Mouse (Mus musculus): Measurements from ENCODE around the gene 9130008F23Rik. TPM values are rescaled to one million over a fixed set of nuclear protein-coding genes. Genes with fewer than 3 reads are reported as not detected.
A peak's percentile ranks its signal among the peaks of the same experiment; 100 is the strongest.

The 9130008F23Rik gene
- total and polyA plus RNA-seq, 3 experiments, result 0.29 to 0.71 TPM; not detected in 1

- no peak for ATAC-seq (ENCODE audit: extremely low read depth, insufficient number of reproducible peaks, low FRiP score, poor library complexity, severe bottlenecking)
Observed at GRCm38 (mm10) chr17:40877741-40878140, 2.6 kb downstream of the 9130008F23Rik start.

DNA sequence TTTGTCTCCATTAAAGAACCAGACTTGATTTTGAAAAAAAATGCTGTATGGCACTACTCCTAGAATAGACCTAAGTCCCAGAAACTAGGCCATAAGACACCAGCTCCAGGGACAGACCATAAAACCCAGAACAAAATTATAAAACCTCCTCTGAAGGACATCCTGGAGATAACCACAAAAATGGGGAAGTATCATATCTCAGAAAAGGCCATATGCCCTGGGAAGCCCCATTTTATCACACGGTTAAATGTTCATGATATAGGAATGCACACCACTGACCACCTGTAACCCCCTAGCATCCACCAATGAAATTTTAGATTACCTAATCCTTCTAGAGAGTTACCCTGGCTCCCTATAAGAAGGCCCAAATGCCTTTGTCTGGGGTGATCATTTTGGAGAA, 4.8 kb downstream of the 9130008F23Rik start:
- peaks cover 8% of the 10 kb centered on the region; the same call in 1 of the 2 replicates for H3K27me3 ChIP-seq (ENCODE audit: insufficient read depth, low read length)
- TF ChIP-seq POLR2AphosphoS5 (IDR thresholded peaks at IDR 0.05; ENCODE audit: insufficient replicate concordance, low read depth, low read length) (no peak), GATA2 (IDR thresholded peaks at IDR 0.05; ENCODE audit: borderline replicate concordance, low read depth, low read length) (no peak), CTCF (IDR thresholded peaks at IDR 0.05; ENCODE audit: low read depth, low read length) (no peak), TAL1 (conservative IDR thresholded peaks at IDR 0.05; ENCODE audit: low read depth, low read length) (no peak), GATA1 (IDR thresholded peaks at IDR 0.05; ENCODE audit: borderline replicate concordance, low read length) (no peak)
- no peaks in the 10 kb centered on the region for H3K9me3 ChIP-seq (replicated peaks)
- ATAC-seq (ENCODE audit: extremely low read depth, insufficient number of reproducible peaks, low FRiP score, poor library complexity, severe bottlenecking), result 0 out of 2 replicates have a peak, but pooled peaks have one; percentile 43
- DNase-seq (ENCODE audit: low spot score), result no peak
- no peak overlapping the region for H3K4me3 ChIP-seq (ENCODE audit: low read depth, low read length)
- no peaks in the 10 kb centered on the region for H3K36me3 ChIP-seq (replicated peaks)
- peaks cover 16% of the 10 kb centered on the region for H3K4me1 ChIP-seq (ENCODE audit: insufficient read depth, low read depth, low read length)

More at GRCm38 (mm10) chr17:40877741-40878140, 2.6 kb downstream of the 9130008F23Rik start:
- Histone ChIP-seq H3K4me1 (ENCODE audit: insufficient read depth, low read depth, low read length) (peaks cover 34% of the 10 kb centered on the region), H3K36me3 (replicated peaks) (no peaks in the 10 kb centered on the region), H3K9me3 (replicated peaks) (no peaks in the 10 kb centered on the region), H3K27me3 (ENCODE audit: insufficient read depth, low read length) (peaks cover 8% of the 10 kb centered on the region; the same call in 1 of the 2 replicates), H3K4me3 (ENCODE audit: low read depth, low read length) (no peak overlapping the region)
- DNase-seq (ENCODE audit: low spot score), result no peak
- TF ChIP-seq GATA1 (IDR thresholded peaks at IDR 0.05; ENCODE audit: borderline replicate concordance, low read length), result no peak
- TF ChIP-seq TAL1 (conservative IDR thresholded peaks at IDR 0.05; ENCODE audit: low read depth, low read length), result no peak
- TF ChIP-seq GATA2 (IDR thresholded peaks at IDR 0.05; ENCODE audit: borderline replicate concordance, low read depth, low read length), result no peak
- TF ChIP-seq POLR2AphosphoS5 (IDR thresholded peaks at IDR 0.05; ENCODE audit: insufficient replicate concordance, low read depth, low read length), result no peak
- no peak for TF ChIP-seq CTCF (IDR thresholded peaks at IDR 0.05; ENCODE audit: low read depth, low read length)

GRCm38 (mm10) chr17:40874701-40875100, 5.7 kb downstream of the 9130008F23Rik start:
- Histone ChIP-seq H3K9me3 (replicated peaks) (no peaks in the 10 kb centered on the region), H3K4me3 (ENCODE audit: low read depth, low read length) (no peak overlapping the region)
- TF ChIP-seq GATA2 (IDR thresholded peaks at IDR 0.05; ENCODE audit: borderline replicate concordance, low read depth, low read length) (no peak), TAL1 (conservative IDR thresholded peaks at IDR 0.05; ENCODE audit: low read depth, low read length) (no peak), CTCF (IDR thresholded peaks at IDR 0.05; ENCODE audit: low read depth, low read length) (no peak), GATA1 (IDR thresholded peaks at IDR 0.05; ENCODE audit: borderline replicate concordance, low read length) (no peak), POLR2AphosphoS5 (IDR thresholded peaks at IDR 0.05; ENCODE audit: insufficient replicate concordance, low read depth, low read length) (no peak)

GRCm38 (mm10) chr17:40873582-40874011, 6.8 kb downstream of the 9130008F23Rik start:
- H3K9me3 ChIP-seq (replicated peaks), result no peaks in the 10 kb centered on the region
- H3K4me1 ChIP-seq (ENCODE audit: insufficient read depth, low read depth, low read length), result peaks cover 16% of the 10 kb centered on the region
- H3K27me3 ChIP-seq (ENCODE audit: insufficient read depth, low read length), result peaks cover 1% of the 10 kb centered on the region; the same call in 1 of the 2 replicates
- no peak for TF ChIP-seq GATA2 (IDR thresholded peaks at IDR 0.05; ENCODE audit: borderline replicate concordance, low read depth, low read length)
- no peaks in the 10 kb centered on the region for H3K36me3 ChIP-seq (replicated peaks)
- no peak for DNase-seq (ENCODE audit: low spot score)
- H3K4me3 ChIP-seq (ENCODE audit: low read depth, low read length), result no peak overlapping the region
- ATAC-seq (ENCODE audit: extremely low read depth, insufficient number of reproducible peaks, low FRiP score, poor library complexity, severe bottlenecking), result no peak

More at GRCm38 (mm10) chr17:40874701-40875100, 5.7 kb downstream of the 9130008F23Rik start:
- ATAC-seq (ENCODE audit: extremely low read depth, insufficient number of reproducible peaks, low FRiP score, poor library complexity, severe bottlenecking) (no peak), DNase-seq (ENCODE audit: low spot score) (no peak)
- no peaks in the 10 kb centered on the region for H3K36me3 ChIP-seq (replicated peaks)
- peaks cover 8% of the 10 kb centered on the region for H3K4me1 ChIP-seq (ENCODE audit: insufficient read depth, low read depth, low read length)
- 0 out of 2 replicates have a peak, but pooled peaks cover under 1% of the 10 kb centered on the region for H3K27me3 ChIP-seq (ENCODE audit: insufficient read depth, low read length)

- Histone ChIP-seq H3K9me3 (replicated peaks) (no peaks in the 10 kb centered on the region), H3K4me3 (ENCODE audit: low read depth, low read length) (no peak overlapping the region), H3K27me3 (ENCODE audit: insufficient read depth, low read length) (peaks cover 3% of the 10 kb centered on the region; the same call in 1 of the 2 replicates), H3K4me1 (ENCODE audit: insufficient read depth, low read depth, low read length) (peaks cover 18% of the 10 kb centered on the region), H3K36me3 (replicated peaks) (no peaks in the 10 kb centered on the region)
- ATAC-seq (ENCODE audit: extremely low read depth, insufficient number of reproducible peaks, low FRiP score, poor library complexity, severe bottlenecking) (no peak), DNase-seq (ENCODE audit: low spot score) (no peak)
- TF ChIP-seq GATA2 (IDR thresholded peaks at IDR 0.05; ENCODE audit: borderline replicate concordance, low read depth, low read length), result no peak
Observed at GRCm38 (mm10) chr17:40872626-40873025, 7.7 kb downstream of the 9130008F23Rik start.

- H3K4me1 ChIP-seq (ENCODE audit: insufficient read depth, low read depth, low read length), result peaks cover 11% of the 10 kb centered on the region
- H3K9me3 ChIP-seq (replicated peaks), result no peaks in the 10 kb centered on the region
- no peak for TF ChIP-seq GATA2 (IDR thresholded peaks at IDR 0.05; ENCODE audit: borderline replicate concordance, low read depth, low read length)
- no peak for TF ChIP-seq POLR2AphosphoS5 (IDR thresholded peaks at IDR 0.05; ENCODE audit: insufficient replicate concordance, low read depth, low read length)
- no peak for TF ChIP-seq GATA1 (IDR thresholded peaks at IDR 0.05; ENCODE audit: borderline replicate concordance, low read length)
- no peak for TF ChIP-seq CTCF (IDR thresholded peaks at IDR 0.05; ENCODE audit: low read depth, low read length)
- no peak for TF ChIP-seq TAL1 (conservative IDR thresholded peaks at IDR 0.05; ENCODE audit: low read depth, low read length)
- ATAC-seq (ENCODE audit: extremely low read depth, insufficient number of reproducible peaks, low FRiP score, poor library complexity, severe bottlenecking) (peak; percentile 57), DNase-seq (ENCODE audit: low spot score) (no peak)
- H3K27me3 ChIP-seq (ENCODE audit: insufficient read depth, low read length), result peaks cover 3% of the 10 kb centered on the region; the same call in 1 of the 2 replicates
- H3K36me3 ChIP-seq (replicated peaks), result no peaks in the 10 kb centered on the region
- no peak overlapping the region for H3K4me3 ChIP-seq (ENCODE audit: low read depth, low read length)
Observed at GRCm38 (mm10) chr17:40868952-40869747, 11.2 kb downstream of the 9130008F23Rik start.

All from G1E (cell line).